Mouse (Mus musculus) small intestine, adult 2 months (tissue): ENCODE measurements around the gene Kpna6. TPM values are rescaled to one million over a fixed set of nuclear protein-coding genes. Genes with fewer than 3 reads are reported as not detected.

Experiments used
- H3K27ac ChIP-seq: fragments of 200-500 bp; 2 replicates; pipeline ENCODE4 v1.5.1; 2012; ENCODE audit warnings: low read depth, low read length, control low read depth, inconsistent platforms; ENCODE audit not compliant: insufficient read depth
- H3K27me3 ChIP-seq: fragments of 200-500 bp; 2 replicates; pipeline ENCODE4 v1.6.1; 2012; ENCODE audit warnings: mild to moderate bottlenecking, moderate library complexity, low read length, inconsistent platforms; ENCODE audit not compliant: control insufficient read depth, insufficient read depth
- H3K36me3 ChIP-seq: fragments of 200-500 bp; 2 replicates; pipeline ENCODE4 v1.6.1; 2012; ENCODE audit warnings: mild to moderate bottlenecking, low read length, control low read depth, inconsistent platforms; ENCODE audit not compliant: control insufficient read depth, insufficient read depth
- H3K4me1 ChIP-seq: fragments of 200-500 bp; 2 replicates; pipeline ENCODE4 v1.6.1; 2012; ENCODE audit warnings: low read length, inconsistent platforms, mixed read lengths; ENCODE audit not compliant: control insufficient read depth, insufficient read depth, insufficient read length
- H3K4me3 ChIP-seq: fragments of 200-500 bp; 2 replicates; pipeline ENCODE4 v1.5.1; 2012; ENCODE audit warnings: low read depth, mild to moderate bottlenecking, control low read depth, inconsistent platforms, low read length, moderate library complexity
- CTCF ChIP-seq: fragments of 200-500 bp; IDR thresholded peaks from 2 replicates; pipeline ENCODE4 v1.5.1; 2012; ENCODE audit warnings: low read depth, mild to moderate bottlenecking, control low read depth, inconsistent platforms, low read length, moderate library complexity, mixed read lengths; ENCODE audit not compliant: insufficient replicate concordance, insufficient read length; ENCODE audit errors: extremely low read depth
- POLR2A ChIP-seq: fragments of 200-500 bp; IDR thresholded peaks from 2 replicates; pipeline ENCODE4 v1.6.1; 2012; ENCODE audit warnings: low read depth, mild to moderate bottlenecking, control low read depth, inconsistent platforms, low read length, moderate library complexity
- WGBS: fragments of 180-500 bp; shearing (Covaris S2); methylation state at CpG from one replicate; pipeline ENCODE4 v1.1.7; 2018; 5-methylcytosine and 5-hydroxymethylcytosine counted together
- polyA plus RNA-seq: library from polyadenylated mRNA; depleted of rRNA; stranded (reverse); fragments of >200 nt; gene quantifications from 2 replicates; pipeline ENCODE4 v1.2.3, GENCODE M21; 2012

Kpna6 gene
- polyA plus RNA-seq, 1 experiment: 10.9 TPM

GRCm38 (mm10) chr4:129630944-129631343 is 41.6 kb downstream of the Kpna6 start:
- Histone ChIP-seq H3K27ac (no peak overlapping the region), H3K36me3 (peaks cover 66% of the 10 kb centered on the region), H3K27me3 (no peaks in the 10 kb centered on the region), H3K4me3 (no peak overlapping the region), H3K4me1 (no peaks in the 10 kb centered on the region)
- TF ChIP-seq POLR2A: no peak
- TF ChIP-seq CTCF: no peak
- 68% methylated on average over 4 of the region's 4 CpGs for WGBS

GRCm38 (mm10) chr4:129626035-129626434 is 46.5 kb downstream of the Kpna6 start:
- 79% methylated on average over 6 of the region's 6 CpGs for WGBS
- no peaks in the 10 kb centered on the region for H3K27me3 ChIP-seq
- peaks cover 32% of the 10 kb centered on the region for H3K36me3 ChIP-seq
- H3K4me3 ChIP-seq: no peak overlapping the region
- H3K4me1 ChIP-seq: peaks cover 9% of the 10 kb centered on the region
- no peak overlapping the region for H3K27ac ChIP-seq
- TF ChIP-seq POLR2A (no peak), CTCF (no peak)

GRCm38 (mm10) chr4:129625496-129625895 is 47.1 kb downstream of the Kpna6 start:
- TF ChIP-seq POLR2A: no peak
- TF ChIP-seq CTCF: no peak
- Histone ChIP-seq H3K4me1 (peaks cover 9% of the 10 kb centered on the region), H3K27me3 (no peaks in the 10 kb centered on the region), H3K4me3 (no peak overlapping the region), H3K36me3 (peaks cover 27% of the 10 kb centered on the region), H3K27ac (no peak overlapping the region)
- 60% methylated on average over 4 of the region's 4 CpGs for WGBS

- Histone ChIP-seq H3K27ac (peak overlapping the region; percentile 38), H3K4me1 (peaks cover 9% of the 10 kb centered on the region), H3K4me3 (peak overlapping the region; percentile 71), H3K36me3 (peaks cover 23% of the 10 kb centered on the region), H3K27me3 (no peaks in the 10 kb centered on the region)
- TF ChIP-seq POLR2A (no peak), CTCF (no peak)
- 13% methylated on average over 6 of the region's 6 CpGs for WGBS
These were observed 47.6 kb downstream of the Kpna6 start for GRCm38 (mm10) chr4:129625029-129625370.

GRCm38 (mm10) chr4:129624281-129625028 is 48.1 kb downstream of the Kpna6 start:
- Histone ChIP-seq H3K4me1 (peaks cover 9% of the 10 kb centered on the region), H3K27me3 (no peaks in the 10 kb centered on the region), H3K27ac (peak overlapping the region; percentile 62), H3K4me3 (peak overlapping the region; percentile 71), H3K36me3 (peaks cover 21% of the 10 kb centered on the region)
- TF ChIP-seq POLR2A (peak; percentile 52; the same call in 1 of the 2 replicates), CTCF (no peak)
- 2% methylated on average over 18 of the region's 18 CpGs for WGBS

- H3K27ac ChIP-seq: peak within 1 kb of the TSS; percentile 62
- peaks cover 9% of the 10 kb centered on the region for H3K4me1 ChIP-seq
- no peaks in the 10 kb centered on the region for H3K27me3 ChIP-seq
- WGBS: 1% methylated on average over 10 of the region's 10 CpGs
- peak; percentile 34; the same call in 1 of the 2 replicates for TF ChIP-seq POLR2A
- no peak for TF ChIP-seq CTCF
- H3K4me3 ChIP-seq: peak within 1 kb of the TSS; percentile 71
- peaks cover 13% of the 10 kb centered on the region for H3K36me3 ChIP-seq
These were observed 48.9 kb downstream of the Kpna6 start, which contains the start of gene Ccdc28b for GRCm38 (mm10) chr4:129623681-129624091. Gene Ccdc28b (minus strand): TSS chr4:129623947.

- Histone ChIP-seq H3K4me1 (peaks cover 14% of the 10 kb centered on the region), H3K36me3 (peaks cover 6% of the 10 kb centered on the region), H3K27me3 (no peaks in the 10 kb centered on the region), H3K27ac (no peak overlapping the region), H3K4me3 (peak overlapping the region; percentile 71)
- WGBS: 26% methylated on average over 8 of the region's 8 CpGs
- TF ChIP-seq CTCF (no peak), POLR2A (no peak)
These were observed 49.6 kb downstream of the Kpna6 start for GRCm38 (mm10) chr4:129622803-129623535.
